In genomic region chr10:75556026-75556425, GRCm38 (mm10) we compare ENCODE assay signal across 8 mouse cellular contexts. TPM values are rescaled to one million over a fixed set of nuclear protein-coding genes. Genes with fewer than 3 reads are reported as not detected.
A peak's percentile ranks its signal among the peaks of the same experiment; 100 is the strongest.
DNase-seq lines count a peak whose midpoint lies in the region; ATAC-seq and TF ChIP-seq lines count a peak whose summit lies in the region.

No protein-coding gene starts in this region.

- H3K27ac ChIP-seq in lung, embryonic 16.5 days (ENCODE audit: low read length): peak overlapping the region; percentile 58
- H3K27ac ChIP-seq in embryonic facial prominence, embryonic 10.5 days (replicated peaks): peak overlapping the region; percentile 62
- peak overlapping the region; percentile 68 for H3K27ac ChIP-seq in hindbrain, embryonic 15.5 days (replicated peaks)
- peak overlapping the region; percentile 19; the same call in 1 of the 2 replicates for H3K27ac ChIP-seq in testis, adult 2 months (ENCODE audit: control insufficient read depth, insufficient read depth, low read depth, low read length)

- peaks cover 18% of the 10 kb centered on the region for H3K4me1 ChIP-seq in lung, embryonic 16.5 days (replicated peaks; ENCODE audit: control insufficient read depth, insufficient read depth, low read length)
- peaks cover 59% of the 10 kb centered on the region for H3K4me1 ChIP-seq in embryonic facial prominence, embryonic 10.5 days
- H3K4me1 ChIP-seq in hindbrain, embryonic 15.5 days (replicated peaks): peaks cover 50% of the 10 kb centered on the region
- peaks cover 11% of the 10 kb centered on the region for H3K4me1 ChIP-seq in testis, adult 2 months (ENCODE audit: control insufficient read depth, insufficient read depth, low read length)

- H3K4me3 ChIP-seq in lung, embryonic 16.5 days (ENCODE audit: low read length): no peak overlapping the region
- no peak overlapping the region for H3K4me3 ChIP-seq in embryonic facial prominence, embryonic 10.5 days
- H3K4me3 ChIP-seq in hindbrain, embryonic 15.5 days: no peak overlapping the region
- no peak overlapping the region for H3K4me3 ChIP-seq in testis, adult 2 months (ENCODE audit: control insufficient read depth, low read depth, low read length)

- no peak; the same call in 1 of the 2 replicates for TF ChIP-seq POLR2A in testis, adult 2 months (IDR thresholded peaks at IDR 0.05; ENCODE audit: control insufficient read depth, low read depth, low read length)

- no peaks in the 10 kb centered on the region for H3K9me3 ChIP-seq in lung, embryonic 16.5 days (ENCODE audit: control insufficient read depth, low read length)
- H3K9me3 ChIP-seq in embryonic facial prominence, embryonic 10.5 days: no peaks in the 10 kb centered on the region
- no peaks in the 10 kb centered on the region for H3K9me3 ChIP-seq in hindbrain, embryonic 15.5 days

- no peak for TF ChIP-seq CTCF in testis, adult 2 months (IDR thresholded peaks at IDR 0.05; ENCODE audit: control insufficient read depth, insufficient read depth, insufficient replicate concordance, low read depth, low read length)

- H3K9ac ChIP-seq in lung, embryonic 16.5 days (ENCODE audit: low read length): 0 out of 2 replicates have a peak overlapping the region, but pooled peaks have one; percentile 25
- H3K9ac ChIP-seq in hindbrain, embryonic 15.5 days: no peak overlapping the region

- no peak for DNase-seq in lung, postnatal 4 days
- DNase-seq in embryonic facial prominence, embryonic 10.5 days (ENCODE audit: low spot score): no peak
- DNase-seq in mesoderm, embryonic 11.5 days (ENCODE audit: low read depth, low spot score): peak; percentile 39
- DNase-seq in kidney, adult 9 months: no peak
- DNase-seq in spleen, adult 12 weeks (ENCODE audit: low spot score): no peak

- WGBS in lung, embryonic 16.5 days: 33% methylated on average over 9 of the region's 9 CpGs
- 33% methylated on average over 9 of the region's 9 CpGs for WGBS in embryonic facial prominence, embryonic 10.5 days
- WGBS in hindbrain, embryonic 15.5 days: 21% methylated on average over 9 of the region's 9 CpGs

- peak; percentile 64 for ATAC-seq in lung, embryonic 16.5 days (ENCODE audit: low read depth)
- ATAC-seq in hindbrain, embryonic 15.5 days (ENCODE audit: low FRiP score, low read depth): peak; percentile 68

- peaks cover 19% of the 10 kb centered on the region for H3K27me3 ChIP-seq in lung, embryonic 16.5 days (ENCODE audit: control insufficient read depth, insufficient read depth, low read depth, low read length)
- H3K27me3 ChIP-seq in embryonic facial prominence, embryonic 10.5 days (replicated peaks; ENCODE audit: low read depth, poor library complexity, severe bottlenecking): peaks cover 44% of the 10 kb centered on the region
- no peaks in the 10 kb centered on the region for H3K27me3 ChIP-seq in hindbrain, embryonic 15.5 days
- no peaks in the 10 kb centered on the region for H3K27me3 ChIP-seq in testis, adult 2 months (ENCODE audit: control insufficient read depth, insufficient read depth, low read length)

- no peak overlapping the region for H3K4me2 ChIP-seq in lung, embryonic 16.5 days (ENCODE audit: low read depth, low read length)
- H3K4me2 ChIP-seq in hindbrain, embryonic 15.5 days: no peak overlapping the region

- H3K36me3 ChIP-seq in lung, embryonic 16.5 days (ENCODE audit: control insufficient read depth, insufficient read depth, low read length): no peaks in the 10 kb centered on the region
- no peaks in the 10 kb centered on the region for H3K36me3 ChIP-seq in embryonic facial prominence, embryonic 10.5 days (replicated peaks)
- H3K36me3 ChIP-seq in hindbrain, embryonic 15.5 days: peaks cover 32% of the 10 kb centered on the region
- no peaks in the 10 kb centered on the region for H3K36me3 ChIP-seq in testis, adult 2 months (ENCODE audit: control insufficient read depth, insufficient read depth, low read length)

RNA-seq across cellular contexts. Expression of gene Lrrc75b, which starts 4.1 kb away (rescaled TPM):
- polyA plus RNA-seq in lung, embryonic 16.5 days (2015; fragmentation: Nextera tagmentation; extraction: Ambion mirVana): 1.7 and 1.9 TPM in 2 replicates
- polyA plus RNA-seq in embryonic facial prominence, embryonic 10.5 days (2016; fragmentation: Nextera tagmentation; extraction: Ambion mirVana): 1.6 and 2.3 TPM in 2 replicates
- 38.7 and 42.4 TPM in 2 replicates for polyA plus RNA-seq in hindbrain, embryonic 15.5 days (2015; fragmentation: Nextera tagmentation; extraction: Ambion mirVana)
- polyA plus RNA-seq in testis, adult 2 months (2012; rRNA removed): 0.98 and 1.1 TPM in 2 replicates

RNA-seq across cellular contexts. Expression of gene Ggt1, which starts 5.4 kb away (rescaled TPM):
- polyA plus RNA-seq in lung, embryonic 16.5 days (2015; fragmentation: Nextera tagmentation; extraction: Ambion mirVana): 1.7 and 2.3 TPM in 2 replicates
- polyA plus RNA-seq in embryonic facial prominence, embryonic 10.5 days (2016; fragmentation: Nextera tagmentation; extraction: Ambion mirVana): 1.5 and 2.3 TPM in 2 replicates
- polyA plus RNA-seq in hindbrain, embryonic 15.5 days (2015; fragmentation: Nextera tagmentation; extraction: Ambion mirVana): 1.2 and 1.3 TPM in 2 replicates
- 1.6 and 2.0 TPM in 2 replicates for polyA plus RNA-seq in testis, adult 2 months (2012; rRNA removed)

RNA-seq across cellular contexts. Expression of gene Ggt5, which starts 33.1 kb away (rescaled TPM):
- 2.5 and 5.2 TPM in 2 replicates for polyA plus RNA-seq in lung, embryonic 16.5 days (2015; fragmentation: Nextera tagmentation; extraction: Ambion mirVana)
- 0.75 and 0.77 TPM in 2 replicates for polyA plus RNA-seq in embryonic facial prominence, embryonic 10.5 days (2016; fragmentation: Nextera tagmentation; extraction: Ambion mirVana)
- 2.8 and 4.5 TPM in 2 replicates for polyA plus RNA-seq in hindbrain, embryonic 15.5 days (2015; fragmentation: Nextera tagmentation; extraction: Ambion mirVana)
- polyA plus RNA-seq in testis, adult 2 months (2012; rRNA removed): 5.4 TPM in 2 replicates

RNA-seq across cellular contexts. Expression of gene Gucd1, which starts 38.3 kb away (rescaled TPM):
- 24.9 and 27.3 TPM in 2 replicates for polyA plus RNA-seq in lung, embryonic 16.5 days (2015; fragmentation: Nextera tagmentation; extraction: Ambion mirVana)
- polyA plus RNA-seq in embryonic facial prominence, embryonic 10.5 days (2016; fragmentation: Nextera tagmentation; extraction: Ambion mirVana): 30.0 and 31.9 TPM in 2 replicates
- polyA plus RNA-seq in hindbrain, embryonic 15.5 days (2015; fragmentation: Nextera tagmentation; extraction: Ambion mirVana): 20.2 and 20.3 TPM in 2 replicates
- 14.9 and 15.1 TPM in 2 replicates for polyA plus RNA-seq in testis, adult 2 months (2012; rRNA removed)

RNA-seq across cellular contexts. Expression of gene Snrpd3, which starts 38.7 kb away (rescaled TPM):
- 135 and 150 TPM in 2 replicates for polyA plus RNA-seq in lung, embryonic 16.5 days (2015; fragmentation: Nextera tagmentation; extraction: Ambion mirVana)
- polyA plus RNA-seq in embryonic facial prominence, embryonic 10.5 days (2016; fragmentation: Nextera tagmentation; extraction: Ambion mirVana): 297 and 303 TPM in 2 replicates
- polyA plus RNA-seq in hindbrain, embryonic 15.5 days (2015; fragmentation: Nextera tagmentation; extraction: Ambion mirVana): 127 and 132 TPM in 2 replicates
- polyA plus RNA-seq in testis, adult 2 months (2012; rRNA removed): 21.9 and 26.4 TPM in 2 replicates

Comparison
In these comparisons a context has a peak if more than half of its experiments do, and no peak if none do; other contexts are left out.
1. RNA of gene Lrrc75b, which starts 4.1 kb away (polyA plus RNA-seq): 38.7 to 42.4 TPM in hindbrain, embryonic 15.5 days; 1.7 to 1.9 TPM in lung, embryonic 16.5 days, 1.6 to 2.3 TPM in embryonic facial prominence, embryonic 10.5 days and 0.98 to 1.1 TPM in testis, adult 2 months; every median in the first group is over 10 times any median in the second.
2. Peak in every context shown above with its lines, with median percentiles within 50 percentile points of each other: H3K27ac ChIP-seq.